Mouse (Mus musculus): ENCODE measurements around the gene Sec62. TPM values are rescaled to one million over a fixed set of nuclear protein-coding genes. Genes with fewer than 3 reads are reported as not detected.

Sec62 gene
- total and polyA plus RNA-seq, 3 experiments = 35.6 to 171 (median 75.4) TPM

GRCm38 (mm10) chr3:30793403-30794221 lies 937 bp downstream of the Sec62 start:
- H3K9me3 ChIP-seq (replicated peaks; ENCODE audit: insufficient read depth, low read length) = no peaks in the 10 kb centered on the region
- H3K27me3 ChIP-seq (ENCODE audit: control insufficient read depth in 1 of 2, insufficient read depth in 2 of 2, low read length in 2 of 2) = no peaks in the 10 kb centered on the region
- DNase-seq (ENCODE audit: low read depth, low spot score) = peak; percentile 58
- peaks cover 0 to 26% of the 10 kb centered on the region in 2 experiments; a peak in 3 of 4 replicates for H3K36me3 ChIP-seq (ENCODE audit: control insufficient read depth in 1 of 2, insufficient read depth in 2 of 2, low read length in 2 of 2)
- peaks cover 12 to 20% of the 10 kb centered on the region in 2 experiments for H3K4me1 ChIP-seq (ENCODE audit: control insufficient read depth in 1 of 2, insufficient read depth in 2 of 2, low read length in 2 of 2)
- peak overlapping the region; percentile 62 to 100 for H3K4me3 ChIP-seq (ENCODE audit: control insufficient read depth in 1 of 2, insufficient read depth in 1 of 2, low read depth in 2 of 2, low read length in 2 of 2)
- H3K27ac ChIP-seq (ENCODE audit: control insufficient read depth, low read depth, low read length) = peak overlapping the region; percentile 28
- TF ChIP-seq USF2 (IDR thresholded peaks at IDR 0.05; ENCODE audit: borderline replicate concordance in 1 of 2, insufficient read depth in 1 of 2, low read depth in 1 of 2, low read length in 2 of 2) (no peak), EP300 (IDR thresholded peaks at IDR 0.05; ENCODE audit: low read depth in 1 of 2, low read length in 2 of 2) (0 out of 4 replicates have a peak, but pooled peaks of 1 of the 2 experiments have one; percentile 1), HCFC1 (IDR thresholded peaks at IDR 0.05; ENCODE audit: low read depth, low read length) (0 out of 2 replicates have a peak, but pooled peaks have one; percentile 16), MYB (IDR thresholded peaks at IDR 0.05; ENCODE audit: low read depth, low read length) (no peak), GATA1 (IDR thresholded peaks at IDR 0.05; ENCODE audit: low read depth, low read length) (no peak), MAFK (IDR thresholded peaks at IDR 0.05; ENCODE audit: borderline replicate concordance, low read depth, low read length) (no peak), NELFE (IDR thresholded peaks at IDR 0.05; ENCODE audit: low read depth, low read length) (no peak), SMC3 (IDR thresholded peaks at IDR 0.05; ENCODE audit: low read depth, low read length) (no peak), MAX (IDR thresholded peaks at IDR 0.05; ENCODE audit: low read length) (no peak; the same call in 1 of the 2 replicates), ZNF384 (IDR thresholded peaks at IDR 0.05; ENCODE audit: low read depth, low read length) (no peak), ZMIZ1 (IDR thresholded peaks at IDR 0.05; ENCODE audit: low read depth, low read length) (no peak), SIN3A (IDR thresholded peaks at IDR 0.05; ENCODE audit: low read length) (peak; percentile 58), MYC (IDR thresholded peaks at IDR 0.05; ENCODE audit: low read depth, low read length) (no peak), E2F4 (IDR thresholded peaks at IDR 0.05; ENCODE audit: borderline replicate concordance, low read depth, low read length) (no peak), NRF1 (IDR thresholded peaks at IDR 0.05; ENCODE audit: insufficient read depth, low read depth, low read length, poor library complexity, severe bottlenecking) (peak; percentile 12; the same call in 1 of the 2 replicates), TCF12 (IDR thresholded peaks at IDR 0.05; ENCODE audit: low read depth, low read length) (no peak), RAD21 (IDR thresholded peaks at IDR 0.05; ENCODE audit: low read depth, low read length) (no peak), CHD2 (IDR thresholded peaks at IDR 0.05; ENCODE audit: low read length) (no peak), MXI1 (IDR thresholded peaks at IDR 0.05; ENCODE audit: low read depth, low read length) (peak; percentile 84), POLR2A (IDR thresholded peaks at IDR 0.05; ENCODE audit: control insufficient read depth in 1 of 2, insufficient read depth in 1 of 2, low read depth in 1 of 2, low read length in 2 of 2, poor library complexity in 1 of 2) (no peak; a peak in 1 of 4 replicates), JUND (IDR thresholded peaks at IDR 0.05; ENCODE audit: low read depth, low read length) (no peak), ELF1 (IDR thresholded peaks at IDR 0.05; ENCODE audit: low read depth, low read length) (no peak), RCOR1 (IDR thresholded peaks at IDR 0.05; ENCODE audit: low read depth, low read length) (no peak), TBP (IDR thresholded peaks at IDR 0.05; ENCODE audit: low read depth, low read length) (no peak), GABPA (IDR thresholded peaks at IDR 0.05; ENCODE audit: low read depth, low read length) (no peak), BHLHE40 (IDR thresholded peaks at IDR 0.05; ENCODE audit: borderline replicate concordance, low read depth, low read length) (no peak), CTCF (IDR thresholded peaks at IDR 0.05 in 2 of 3, conservative IDR thresholded peaks at IDR 0.05 in 1 of 3; ENCODE audit: control insufficient read depth in 1 of 3, insufficient read depth in 1 of 3, low read depth in 2 of 3, low read length in 3 of 3, poor library complexity in 1 of 3, severe bottlenecking in 1 of 3) (no peak), ZKSCAN1 (IDR thresholded peaks at IDR 0.05; ENCODE audit: low read depth, low read length) (no peak), MEF2A (IDR thresholded peaks at IDR 0.05; ENCODE audit: extremely low read depth, insufficient replicate concordance, low read depth, low read length, poor library complexity, severe bottlenecking) (no peak), USF1 (IDR thresholded peaks at IDR 0.05; ENCODE audit: low read depth, low read length) (no peak), CHD1 (IDR thresholded peaks at IDR 0.05; ENCODE audit: low read depth, low read length) (peak; percentile 91; the same call in 1 of the 2 replicates), ETS1 (IDR thresholded peaks at IDR 0.05; ENCODE audit: low read depth, low read length) (no peak), TAL1 (IDR thresholded peaks at IDR 0.05; ENCODE audit: low read length) (no peak)
- peaks cover 30% of the 10 kb centered on the region for H3K79me2 ChIP-seq (ENCODE audit: control insufficient read depth, insufficient read depth, low read length, poor library complexity)
- H3K9ac ChIP-seq (ENCODE audit: control insufficient read depth, low read depth, low read length, poor library complexity, severe bottlenecking) = peak overlapping the region; percentile 95

Measured in MEL (cell line).